Mouse (Mus musculus): Measurements from ENCODE around the gene 2610042L04Rik.
"Not testable (repeated sequence)": the region's sequence is repeated elsewhere in the genome, so short reads cannot be mapped to it uniquely, and the experiment has no call there.

The 2610042L04Rik gene

DNA sequence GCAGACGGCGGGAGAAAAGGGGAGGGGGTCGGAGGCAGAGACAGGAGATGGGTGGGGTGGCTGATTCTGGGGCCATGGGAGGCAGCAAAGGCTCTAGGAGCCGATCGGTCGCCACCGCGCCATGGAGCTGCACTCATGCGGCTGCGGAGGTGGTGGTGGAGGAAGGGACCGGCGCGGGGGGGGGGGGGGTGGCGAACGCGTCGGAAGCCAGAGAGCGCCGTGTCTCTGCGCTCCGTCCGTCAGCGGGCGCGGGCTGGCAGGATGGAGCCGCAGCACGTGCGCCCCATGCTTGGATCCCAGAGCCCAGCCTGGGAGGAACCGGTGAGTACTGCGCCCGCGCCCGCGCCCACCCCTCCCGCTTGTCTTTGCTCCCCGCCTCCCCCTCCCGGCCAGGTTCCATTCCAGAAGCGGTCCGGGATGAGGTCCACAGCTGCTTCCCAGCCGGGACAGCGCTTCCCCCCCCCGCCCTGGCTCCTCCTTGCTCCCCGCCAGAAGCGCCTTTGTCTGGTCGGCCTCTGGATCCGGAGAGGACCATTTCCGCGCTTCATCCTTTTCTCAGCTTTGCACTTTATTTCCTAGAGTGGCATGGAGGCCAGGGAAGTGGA, at the start of gene 2610042L04Rik:
TSS of gene 2610042L04Rik (plus strand) at position 288 of the 605 bp plus-strand sequence.
- DNase-seq, result not testable (repeated sequence)

DNA sequence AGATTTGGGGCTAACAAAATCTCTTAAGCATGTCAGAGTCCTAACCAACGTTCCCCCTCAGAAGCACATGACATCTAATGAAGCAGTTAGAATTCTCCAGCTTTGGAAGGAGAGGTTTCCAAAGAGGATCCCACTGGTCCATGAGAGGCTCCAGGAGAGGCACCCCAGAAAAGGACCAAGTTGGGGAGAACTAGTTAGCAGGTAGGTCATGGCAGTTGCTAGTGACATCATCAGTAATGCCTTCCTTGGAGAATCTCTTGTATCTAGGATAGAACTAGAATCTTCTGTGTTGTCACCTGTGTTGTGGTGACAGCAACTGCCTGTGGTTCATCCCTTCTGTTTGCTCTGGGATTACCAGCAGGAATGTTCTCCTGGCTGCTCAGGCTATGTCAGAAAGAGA, 17.6 kb upstream of the 2610042L04Rik start, which contains the start of gene Gm3149:
TSS of gene Gm3149 (plus strand) at position 301 of the 400 bp plus-strand sequence.
- DNase-seq, result not testable (repeated sequence)

DNA sequence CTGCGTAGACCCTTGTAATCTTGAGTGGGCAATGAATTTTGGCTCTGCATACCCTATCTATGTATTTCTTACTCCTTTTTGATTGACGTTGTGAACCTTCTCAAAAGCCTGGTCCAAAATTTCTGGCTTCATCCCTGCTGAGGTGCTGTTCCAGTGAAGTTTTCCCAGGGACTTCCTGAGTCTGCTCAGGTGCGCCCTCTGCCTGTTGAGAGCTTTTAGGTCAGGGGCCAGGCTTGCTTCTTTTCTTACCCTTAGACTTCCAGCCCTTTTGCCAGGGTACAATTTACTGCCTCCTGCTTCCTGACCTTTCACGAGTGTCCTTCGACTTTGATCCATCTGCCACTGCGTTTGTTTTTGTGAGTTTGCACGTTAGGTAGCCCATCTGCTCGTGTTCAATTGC, 943 bp downstream of the 2610042L04Rik start:
- DNase-seq, result not testable (repeated sequence)

- not testable (repeated sequence) for DNase-seq
Measured at GRCm38 (mm10) chr14:4368991-4369390, 34.4 kb downstream of the 2610042L04Rik start.

- DNase-seq, result not testable (repeated sequence)
Measured at GRCm38 (mm10) chr14:4369691-4370090, 35.1 kb downstream of the 2610042L04Rik start.

DNA sequence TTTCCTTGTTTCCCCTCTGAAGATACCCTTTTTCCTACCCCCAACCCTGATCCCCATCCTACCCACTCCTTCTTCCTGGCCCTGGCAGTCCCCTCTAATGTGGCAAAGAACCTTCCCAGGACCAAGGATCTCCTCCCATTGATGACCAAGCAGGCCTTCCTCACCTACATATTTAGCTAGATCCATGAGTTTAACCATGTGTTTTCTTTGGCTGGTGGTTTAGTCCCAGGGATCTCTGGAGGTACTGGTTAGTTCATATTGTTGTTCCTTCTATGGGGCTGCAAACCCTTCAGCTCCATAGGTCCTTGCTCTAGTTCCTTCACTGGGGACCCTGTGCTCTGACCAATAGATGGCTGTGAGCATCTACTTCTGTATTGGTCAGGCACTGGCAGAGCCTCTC, 43.3 kb downstream of the 2610042L04Rik start:
- DNase-seq, result not testable (repeated sequence)

DNA sequence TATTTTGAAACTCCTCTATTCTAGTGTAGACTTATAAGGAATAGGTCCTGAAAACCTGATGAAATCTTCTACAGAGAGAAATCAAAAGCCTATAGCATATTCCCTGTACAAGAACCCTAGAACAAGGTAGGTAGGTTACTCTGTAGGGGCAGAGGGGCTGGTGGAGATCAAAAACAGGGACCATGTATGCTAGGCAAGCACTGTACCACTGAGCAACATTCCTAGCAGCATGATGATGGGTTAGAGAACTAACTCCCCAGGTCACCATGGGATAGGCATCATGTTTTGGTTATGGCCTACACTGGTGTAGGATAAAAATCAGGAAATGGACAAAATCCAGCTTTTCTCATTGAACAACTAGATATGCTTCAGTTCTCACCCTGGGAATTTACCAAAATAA, 51.0 kb downstream of the 2610042L04Rik start:
- not testable (repeated sequence) for DNase-seq

- not testable (repeated sequence) for DNase-seq
Measured at GRCm38 (mm10) chr14:4392841-4393530, 58.4 kb downstream of the 2610042L04Rik start.

DNA sequence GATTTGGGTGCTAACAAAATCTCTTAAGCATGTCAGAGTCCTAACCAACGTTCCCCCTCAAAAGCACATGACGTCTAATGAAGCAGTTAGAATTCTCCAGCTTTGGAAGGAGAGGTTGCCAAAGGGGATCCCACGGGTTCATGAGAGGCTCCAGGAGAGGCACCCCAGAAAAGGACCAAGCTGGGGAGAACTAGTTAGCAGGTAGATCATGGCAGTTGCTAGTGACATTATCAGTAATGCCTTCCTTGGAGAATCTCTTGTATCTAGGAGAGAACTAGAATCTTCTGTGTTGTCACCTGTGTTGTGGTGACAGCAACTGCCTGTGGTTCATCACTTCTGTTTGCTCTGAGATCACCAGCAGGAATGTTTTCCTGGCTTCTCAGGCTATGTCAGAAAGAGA, 62.7 kb downstream of the 2610042L04Rik start, which contains the start of gene Gm3159:
TSS of gene Gm3159 (plus strand) at position 301 of the 400 bp plus-strand sequence.
- DNase-seq, result not testable (repeated sequence)

- not testable (repeated sequence) for DNase-seq
Measured at GRCm38 (mm10) chr14:4398624-4399023, 64.1 kb downstream of the 2610042L04Rik start.

GRCm38 (mm10) chr14:4400115-4400789, 65.7 kb downstream of the 2610042L04Rik start:
- DNase-seq, result not testable (repeated sequence)

DNA sequence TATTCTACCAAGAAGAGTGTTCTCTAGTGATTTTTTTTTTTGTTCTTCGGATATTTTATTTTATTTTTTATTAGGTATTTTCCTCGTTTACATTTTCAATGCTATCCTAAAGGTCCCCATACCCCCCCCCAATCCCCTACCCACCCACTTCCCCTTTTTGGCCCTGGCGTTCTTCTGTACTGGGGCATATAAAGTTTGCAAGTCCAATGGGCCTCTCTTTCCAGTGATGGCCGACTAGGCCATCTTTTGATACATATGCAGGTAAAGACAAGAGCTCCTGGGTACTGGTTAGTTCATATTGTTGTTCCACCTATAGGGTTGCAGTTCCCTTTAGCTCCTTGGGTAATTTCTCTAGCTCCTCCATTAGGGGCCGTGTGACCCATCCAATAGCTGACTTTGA, 66.7 kb downstream of the 2610042L04Rik start:
- DNase-seq, result not testable (repeated sequence)

GRCm38 (mm10) chr14:4403840-4404239, 69.3 kb downstream of the 2610042L04Rik start:
- not testable (repeated sequence) for DNase-seq
